Mouse (Mus musculus) urinary bladder, adult 2 months (tissue): ENCODE results near the gene Braf. TPM values are rescaled to one million over a fixed set of nuclear protein-coding genes. Genes with fewer than 3 reads are reported as not detected.

ENCODE experiments used
- DNase-seq: peaks from one replicate; pipeline ENCODE4 v3.0.0; 2022; ENCODE audit warnings: low spot score
- polyA plus RNA-seq: library from polyadenylated mRNA; depleted of rRNA; stranded (reverse); fragments of >200 nt; gene quantifications from 2 replicates; pipeline ENCODE4 v1.2.3, GENCODE M21; 2012

The Braf gene
- polyA plus RNA-seq, 1 experiment = 24.6 TPM

DNA sequence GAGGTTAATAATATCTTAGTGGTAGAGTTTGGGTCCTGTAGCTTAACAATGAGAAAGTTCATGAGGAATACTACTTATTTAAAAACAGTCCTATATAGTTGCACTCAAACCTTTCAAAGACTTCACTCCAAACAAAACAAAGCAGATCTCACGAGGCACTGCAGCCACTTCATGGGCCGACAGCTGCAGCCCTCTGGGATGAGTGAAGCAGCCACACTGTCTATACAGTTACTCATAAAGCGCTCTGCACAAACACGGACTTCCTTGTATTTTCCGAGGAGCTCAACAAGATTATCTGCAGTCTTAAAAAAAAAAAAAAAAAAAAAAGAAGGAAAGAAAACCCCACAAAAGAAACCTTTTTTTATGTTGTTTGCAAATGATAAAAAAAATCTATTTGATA lies 117.9 kb downstream of the Braf start:
- DNase-seq = no peak

DNA sequence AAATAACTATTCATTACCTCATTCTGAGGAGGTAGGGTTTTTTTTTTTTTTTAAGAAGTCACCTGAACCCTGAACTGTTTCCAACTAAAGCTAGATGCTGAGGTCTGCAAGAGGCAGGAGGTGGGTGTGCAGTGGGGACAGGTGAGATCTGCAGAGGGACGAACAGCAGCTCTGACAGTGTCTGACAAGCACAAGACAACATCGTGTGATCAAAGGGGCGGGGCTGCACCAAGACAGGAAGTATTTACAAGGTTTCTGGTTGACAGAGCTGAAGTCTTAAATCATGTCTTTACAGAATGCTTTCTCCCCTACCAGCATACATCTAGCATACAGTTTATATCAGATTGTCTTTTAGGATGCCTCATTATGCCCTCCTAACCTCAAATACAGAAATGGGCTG lies 118.4 kb downstream of the Braf start:
- DNase-seq = no peak

DNA sequence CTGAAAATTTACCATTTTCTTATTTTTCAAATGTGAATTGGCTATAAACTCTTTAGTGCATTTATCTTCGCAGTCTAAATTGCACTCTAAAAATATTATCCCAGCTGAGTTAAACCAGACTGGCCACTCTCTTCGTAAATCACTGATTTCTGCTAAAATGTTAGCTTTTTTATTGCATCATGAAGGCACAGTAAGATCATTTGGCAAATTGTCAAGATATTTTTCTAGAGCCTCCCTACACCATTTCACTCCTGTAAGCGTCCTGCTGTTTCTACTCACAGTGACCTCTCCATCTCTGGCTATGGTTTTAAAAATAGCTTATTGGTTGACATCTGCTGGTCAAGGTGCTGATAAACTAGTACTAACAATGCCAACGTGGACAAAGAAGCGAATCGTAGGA lies 119.2 kb downstream of the Braf start:
- DNase-seq = no peak

DNA sequence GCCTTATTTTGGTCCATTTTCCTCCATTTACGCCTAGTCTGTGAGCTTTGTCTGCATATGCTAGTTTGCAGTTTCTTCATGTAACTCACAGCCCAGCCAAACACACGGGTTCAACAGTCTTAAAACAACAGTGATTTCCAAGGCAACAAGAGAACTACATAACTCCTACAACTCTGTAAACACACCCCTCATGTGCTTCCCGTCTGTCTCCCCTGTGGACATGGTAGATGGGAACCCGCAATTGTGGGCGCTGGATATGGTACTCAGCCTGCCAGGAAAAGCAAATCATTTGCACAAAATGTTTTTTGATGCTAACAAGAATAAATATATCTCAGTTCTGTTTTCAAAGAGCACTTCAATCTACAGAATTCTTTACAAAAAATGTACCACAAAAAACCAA lies 120.7 kb downstream of the Braf start:
- DNase-seq = no peak

DNA sequence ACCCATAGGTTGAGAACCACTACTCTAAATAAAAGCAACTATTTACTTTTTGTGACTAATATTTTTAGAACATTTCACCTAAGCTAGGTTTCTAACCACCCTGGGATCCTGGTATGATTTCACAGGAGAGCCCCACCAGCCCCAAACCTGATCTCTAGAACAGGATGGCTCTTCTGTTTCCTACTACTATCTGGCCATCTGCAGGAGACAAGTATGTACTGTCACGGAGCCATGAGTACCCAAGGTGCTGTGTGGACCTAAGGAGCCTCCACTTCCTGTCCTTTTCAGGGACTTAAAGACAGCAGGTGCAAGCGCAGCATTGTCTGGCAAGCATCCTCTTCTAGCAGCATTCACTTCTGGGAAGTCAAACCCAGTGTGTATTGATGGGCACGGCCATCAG lies 123.4 kb downstream of the Braf start:
- no peak for DNase-seq

DNA sequence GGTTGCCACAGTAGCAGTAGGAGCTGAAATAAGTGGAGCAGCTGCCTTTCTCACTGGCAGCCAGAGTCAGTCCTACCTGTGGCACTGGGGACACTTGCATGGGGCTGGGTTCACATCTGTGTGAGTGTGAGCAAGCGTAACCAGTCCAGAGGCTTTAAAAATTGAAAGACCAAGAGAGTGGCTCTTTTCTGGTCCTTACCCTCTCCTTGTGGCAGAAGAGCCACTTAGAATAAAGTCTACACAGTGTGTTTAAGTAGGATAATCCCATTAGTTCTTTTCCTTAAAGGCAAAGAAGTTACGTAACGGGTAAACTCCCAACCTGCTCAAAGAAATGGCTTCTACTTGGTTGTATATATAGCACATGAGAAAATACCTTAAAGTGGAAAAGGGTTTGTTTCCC lies 124.4 kb downstream of the Braf start:
- DNase-seq = no peak

DNA sequence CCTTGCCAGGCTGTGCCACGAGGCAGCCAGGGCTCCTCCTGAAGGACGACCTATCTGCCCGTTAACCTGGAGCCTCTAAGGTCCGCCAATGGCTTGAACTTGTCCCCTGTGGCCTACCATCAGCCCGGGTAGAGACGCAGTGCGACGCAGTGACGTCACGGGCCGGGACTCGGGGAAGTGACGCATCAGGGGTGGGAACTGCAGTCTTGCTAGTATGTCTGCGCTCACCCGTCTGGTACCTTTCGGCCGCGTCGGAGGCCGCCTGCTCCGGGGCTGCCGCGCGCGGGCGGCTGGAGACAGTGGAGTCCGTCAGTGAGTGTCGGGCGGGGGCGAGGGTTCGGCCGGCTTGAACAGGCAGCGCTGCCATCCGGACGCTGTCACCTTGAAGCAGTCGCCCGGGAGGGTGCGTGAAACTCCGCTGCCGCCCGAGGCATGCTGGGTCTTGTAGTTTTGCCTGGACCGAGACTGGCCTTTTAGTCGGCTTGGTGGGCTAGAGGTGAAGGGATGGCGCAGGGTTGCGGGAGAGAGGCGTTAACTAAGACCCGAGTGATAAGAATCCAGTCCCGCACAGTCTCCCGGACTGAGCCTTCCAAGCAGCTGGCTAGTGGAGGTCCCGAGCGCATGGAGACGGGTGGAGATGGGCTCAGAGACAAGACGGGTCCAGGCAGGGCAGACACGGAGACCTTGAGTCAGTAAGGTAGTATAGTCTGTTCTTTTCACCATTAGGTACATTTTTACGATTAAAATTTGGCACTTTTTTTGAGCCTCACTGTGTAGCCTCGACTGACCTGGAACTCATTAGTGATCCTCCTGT lies 132.7 kb downstream of the Braf start, which contains the start of gene Ndufb2:
Gene Ndufb2 (plus strand): TSS at position 174 of the 814 bp plus-strand sequence.
- peak; percentile 94 for DNase-seq

DNA sequence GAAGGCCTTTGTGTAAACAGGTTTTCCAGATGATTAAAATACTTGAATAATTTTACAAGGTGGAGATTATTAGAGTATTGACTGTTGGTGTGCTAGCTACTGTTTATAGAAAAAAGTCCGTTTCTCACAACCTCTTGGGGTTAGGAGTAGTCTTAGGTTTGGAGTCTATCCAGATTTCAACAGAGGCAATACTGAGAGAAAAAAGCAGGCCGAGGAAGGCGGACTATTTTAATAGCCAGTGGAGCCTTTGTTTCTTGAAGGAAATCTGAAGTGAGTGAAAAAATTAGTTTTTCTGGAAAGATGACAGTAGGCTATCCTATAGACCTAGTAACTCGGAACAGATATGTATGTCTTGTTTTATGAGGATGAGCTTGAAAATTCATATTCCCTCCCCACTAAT lies 133.8 kb downstream of the Braf start:
- no peak for DNase-seq

DNA sequence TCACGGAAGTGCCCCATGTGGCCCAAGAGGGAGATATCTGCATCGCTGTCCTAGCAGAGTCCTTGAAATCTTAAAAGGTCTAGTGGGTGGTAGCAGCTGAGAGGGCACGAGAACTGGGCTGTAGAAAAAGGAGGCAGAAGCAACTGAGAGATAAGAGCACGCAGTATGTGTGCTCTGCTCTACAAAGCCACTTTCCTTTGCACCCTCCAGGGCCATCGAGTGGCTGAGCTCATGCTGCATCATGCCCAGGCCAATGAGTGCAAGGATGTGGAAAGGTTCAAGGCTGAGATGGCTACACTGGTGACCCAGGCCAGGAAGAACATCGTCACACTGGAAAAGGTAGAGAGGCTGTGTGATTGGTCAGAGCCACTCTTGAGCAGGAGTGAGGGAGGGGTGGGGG lies 139.7 kb downstream of the Braf start, which contains the start of gene Gm42420:
Gene Gm42420 (plus strand): TSS at position 237 of the 400 bp plus-strand sequence.
- DNase-seq = no peak

DNA sequence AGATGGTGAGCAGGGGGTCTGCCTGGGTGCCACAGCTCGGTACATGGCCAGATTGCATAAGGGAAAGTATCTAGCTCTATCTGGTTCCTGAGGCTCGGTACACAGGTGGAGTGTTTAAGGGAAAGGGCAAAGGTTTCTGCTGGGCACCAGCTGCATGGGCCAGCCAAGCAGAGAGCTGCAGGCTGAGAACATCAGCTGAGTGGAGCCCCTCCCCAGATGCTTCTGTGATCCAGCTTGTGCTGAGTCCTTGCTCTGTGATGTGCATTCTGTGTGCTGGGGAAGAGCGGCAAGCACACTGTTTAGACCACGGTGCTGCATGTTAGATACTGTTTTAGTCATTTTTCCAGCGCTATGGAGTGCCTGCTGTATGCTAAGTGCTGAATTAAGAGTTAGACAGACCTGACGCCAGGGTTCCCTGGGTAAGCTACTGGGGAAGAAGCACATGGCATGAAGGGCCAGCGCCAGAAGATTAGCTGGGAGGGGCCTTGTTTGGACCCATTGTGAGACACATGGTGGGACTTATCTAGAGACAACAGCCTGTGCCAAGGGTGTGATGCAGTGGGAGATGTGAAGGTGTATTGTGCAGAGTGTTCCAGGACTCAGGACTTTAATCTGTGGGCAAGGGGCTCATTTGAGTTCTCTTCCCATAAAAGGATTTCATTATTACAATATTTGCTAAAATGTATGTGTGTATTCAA lies 144.0 kb downstream of the Braf start:
- no peak for DNase-seq

DNA sequence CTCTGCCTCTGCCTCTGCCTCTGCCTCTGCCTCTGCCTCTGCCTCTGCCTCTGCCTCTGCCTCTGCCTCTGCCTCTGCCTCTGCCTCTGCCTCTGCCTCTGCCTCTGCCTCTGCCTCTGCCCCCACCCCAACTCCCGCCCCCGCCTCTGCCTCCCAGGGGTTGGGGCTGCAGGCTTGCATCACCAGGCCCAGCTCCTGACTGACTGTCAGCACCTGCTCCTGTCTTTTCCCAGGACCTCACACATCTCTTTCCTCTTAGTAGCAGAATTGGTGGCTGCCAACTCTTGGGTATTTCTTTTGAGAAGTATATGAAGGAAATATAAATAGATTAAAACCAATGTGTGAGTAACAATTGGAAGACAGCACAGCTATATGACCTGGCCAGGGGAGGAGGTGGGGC lies 144.7 kb downstream of the Braf start:
- DNase-seq = no peak

DNA sequence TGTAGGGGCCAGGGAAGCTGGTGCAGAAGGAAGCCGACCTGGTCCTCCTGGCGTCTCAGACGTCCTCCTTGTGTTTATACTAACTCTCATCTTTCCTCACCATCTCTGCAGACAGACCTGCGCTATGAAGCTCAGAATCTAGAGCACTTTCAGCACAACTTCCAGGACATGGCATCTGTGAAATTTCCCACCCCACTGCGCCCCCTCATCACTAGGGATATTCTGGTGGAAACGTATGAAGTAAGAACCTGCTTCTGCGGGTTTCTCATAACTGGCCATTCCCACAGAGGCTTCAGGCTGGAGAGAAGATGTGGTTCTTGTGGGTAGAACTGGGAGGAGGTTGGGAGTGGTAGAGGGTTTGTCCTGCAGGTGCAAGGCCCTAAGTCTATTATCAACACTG lies 145.7 kb downstream of the Braf start:
- no peak for DNase-seq

DNA sequence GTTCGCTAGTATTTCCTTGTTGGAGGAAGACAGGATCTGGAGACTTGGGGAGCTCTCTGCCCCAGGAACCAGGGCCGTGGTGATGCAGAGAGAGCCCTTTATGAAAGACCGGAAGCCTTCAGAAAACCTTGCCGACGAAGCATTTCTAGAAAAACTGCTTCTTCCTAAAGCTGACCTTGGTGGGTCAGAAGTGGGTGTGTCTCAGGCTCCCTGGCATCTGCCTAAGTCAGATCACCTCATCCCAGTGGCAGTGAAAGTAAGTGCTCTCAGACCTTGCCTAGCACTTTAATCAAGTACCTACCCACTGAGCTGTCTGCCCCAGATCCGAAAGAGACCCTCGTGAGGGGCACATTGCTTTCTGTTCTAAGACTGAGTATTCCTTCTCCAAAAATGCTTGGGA lies 150.3 kb downstream of the Braf start:
- DNase-seq = no peak

DNA sequence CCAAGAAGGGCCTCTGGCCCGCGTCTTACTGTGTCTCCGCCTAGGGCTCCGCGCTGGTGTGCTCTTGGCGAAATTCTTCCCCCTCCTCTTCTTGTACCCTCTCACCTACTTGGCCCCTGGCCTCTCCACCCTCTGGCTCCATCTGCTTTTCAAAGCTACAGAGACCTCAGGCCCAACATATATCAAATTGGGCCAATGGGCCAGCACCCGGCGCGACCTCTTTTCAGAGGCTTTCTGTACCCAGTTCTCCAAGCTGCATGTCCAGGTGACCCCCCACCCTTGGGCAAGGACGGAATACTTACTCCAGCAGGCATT lies 150.8 kb downstream of the Braf start:
- DNase-seq = no peak

DNA sequence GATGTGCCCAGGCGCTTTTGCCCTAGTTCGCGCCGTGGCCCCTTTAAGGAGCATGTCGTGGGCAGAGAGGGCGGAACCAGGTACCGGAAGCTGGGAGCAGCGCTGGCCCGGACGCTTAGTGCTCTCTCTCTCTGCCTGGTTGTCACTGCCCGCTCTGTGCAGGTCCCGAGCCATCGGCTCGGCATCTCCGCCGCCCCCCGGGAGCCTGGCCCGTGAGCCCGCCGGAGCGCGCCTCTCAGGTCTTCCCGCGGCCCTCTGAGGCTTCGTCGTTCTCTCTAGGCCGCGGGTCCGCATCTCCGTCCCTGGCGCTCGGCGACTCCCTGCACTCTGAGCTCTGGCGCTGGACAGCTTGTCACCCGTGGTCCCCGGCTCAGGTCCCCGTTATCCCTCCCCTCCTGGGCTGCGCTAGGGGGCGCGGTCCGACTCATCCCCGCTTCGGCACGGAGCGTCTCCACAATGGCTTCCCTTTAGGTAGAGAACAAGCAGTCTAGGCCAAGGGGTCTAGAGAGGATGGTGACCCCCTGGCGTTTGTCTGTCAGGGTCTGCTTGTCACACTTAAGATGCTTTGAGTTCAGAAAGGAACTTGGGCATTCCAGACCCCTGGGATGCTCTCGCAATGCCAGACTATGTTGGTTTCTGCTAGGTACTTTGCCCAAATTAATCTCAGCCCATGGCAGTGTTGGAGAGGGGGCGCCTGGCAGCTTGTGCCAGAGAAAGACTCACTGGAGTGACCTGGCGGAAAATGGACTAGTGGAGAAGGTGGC lies 151.3 kb downstream of the Braf start, which contains the start of gene Adck2:
Gene Adck2 (plus strand): TSS at position 83 of the 764 bp plus-strand sequence.
- peak; percentile 55 for DNase-seq

DNA sequence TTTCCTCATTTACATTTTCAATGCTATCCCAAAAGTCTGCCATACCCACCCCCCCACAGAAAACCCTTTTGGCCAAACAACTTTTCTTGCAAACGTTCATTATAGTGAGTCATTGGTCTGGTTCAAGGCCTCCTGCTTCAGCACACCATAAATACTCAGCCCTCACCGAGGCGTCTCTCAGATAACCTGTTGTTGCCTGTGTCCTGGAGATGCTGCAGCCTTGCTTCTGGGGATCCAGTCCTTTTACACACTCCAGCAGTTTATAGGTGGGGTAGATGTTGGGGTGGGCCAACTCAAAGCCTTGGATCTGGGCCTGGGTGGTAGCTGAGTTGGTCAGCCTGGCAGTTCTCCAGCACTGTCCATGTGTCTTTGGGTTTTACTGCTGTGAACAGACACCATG lies 154.8 kb downstream of the Braf start:
- no peak for DNase-seq

DNA sequence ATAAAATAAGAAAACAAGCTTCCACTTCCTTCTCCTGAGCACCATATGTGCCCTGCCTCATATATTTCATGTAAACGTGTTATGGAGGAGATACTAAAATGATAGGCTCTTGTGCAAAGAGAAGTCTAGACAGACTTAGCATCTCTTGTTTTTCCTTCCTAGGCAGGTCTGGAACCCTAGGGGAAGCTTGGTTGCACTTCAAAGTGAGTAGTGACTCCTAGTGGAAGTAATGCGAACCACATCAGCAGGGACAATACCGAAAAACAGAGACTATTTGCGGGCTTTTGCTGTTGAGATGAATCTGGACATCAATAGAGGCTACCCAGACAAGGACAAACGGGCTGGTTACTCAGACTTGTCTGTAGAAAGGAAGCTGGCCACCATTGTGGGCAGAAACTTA lies 157.7 kb downstream of the Braf start:
- no peak for DNase-seq

DNA sequence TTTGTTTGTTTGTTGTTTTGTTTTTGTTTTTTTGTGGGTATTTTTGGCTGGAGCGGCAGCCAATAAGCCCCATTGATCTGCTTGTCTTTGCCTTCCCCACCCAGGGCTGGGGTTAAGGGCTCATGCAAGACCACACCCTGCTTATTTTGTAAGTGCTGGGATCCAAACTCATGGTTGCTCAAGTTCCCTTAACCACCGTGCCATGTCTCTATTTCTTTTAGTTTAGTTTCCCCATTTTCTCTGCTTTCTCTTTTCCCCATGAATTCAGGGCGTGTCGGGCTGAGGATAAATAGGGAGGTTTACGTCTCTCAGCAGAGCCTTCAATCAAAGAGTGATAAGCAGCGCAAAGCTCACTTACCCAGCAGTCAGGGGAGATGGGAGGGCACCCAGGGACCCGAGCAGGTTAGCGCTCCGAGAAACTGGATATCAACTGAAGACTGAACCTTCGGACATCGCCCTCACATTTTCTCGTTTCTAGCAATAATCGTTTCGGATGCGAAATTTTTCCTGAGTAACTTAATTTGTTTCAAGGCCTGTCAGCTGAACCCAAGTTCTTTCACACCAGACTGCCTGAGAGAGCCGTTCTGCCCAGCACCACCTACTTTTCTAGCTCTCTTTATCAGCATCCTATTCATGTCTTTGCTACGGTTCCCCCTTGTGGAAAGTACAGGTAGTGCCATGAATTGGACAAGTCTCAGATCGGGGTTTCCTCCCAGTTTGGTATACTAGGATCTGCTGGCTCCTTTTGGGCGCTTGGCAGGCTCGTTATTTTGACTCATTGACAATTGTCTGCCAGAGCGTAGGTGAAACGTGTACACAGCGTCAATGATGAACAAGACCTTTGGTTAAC lies 162.9 kb downstream of the Braf start:
- DNase-seq = no peak

DNA sequence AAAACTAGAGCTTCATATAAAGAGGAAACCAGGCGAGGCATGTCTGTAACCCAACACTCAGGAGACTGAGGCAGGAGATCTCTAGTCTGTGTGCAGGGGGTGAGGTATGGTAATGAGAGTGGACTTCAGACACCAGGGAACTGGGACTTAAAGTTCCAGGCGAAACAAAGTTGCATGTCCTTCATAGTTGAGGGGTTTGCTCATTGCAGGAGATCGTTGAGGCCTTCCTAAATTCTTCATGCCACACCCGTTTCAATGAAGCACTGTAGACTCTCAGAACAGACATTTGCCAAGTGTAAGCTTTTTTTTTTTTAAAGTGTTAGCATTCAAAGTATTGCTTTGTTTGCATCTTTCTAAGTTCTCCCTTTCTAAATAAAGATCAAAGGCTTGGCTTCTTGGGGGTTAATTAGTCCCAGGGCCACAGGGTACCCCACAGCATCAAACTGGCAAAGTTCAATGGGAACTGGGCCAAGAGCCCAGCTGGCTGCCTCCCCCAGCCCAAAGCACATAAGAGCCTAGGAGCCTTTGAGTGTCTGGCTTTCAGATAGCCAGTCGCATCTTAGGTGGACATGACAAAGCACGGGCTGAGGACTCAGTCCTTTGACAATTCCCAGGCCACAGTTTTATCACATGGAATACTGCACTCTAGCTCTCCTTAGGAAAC lies 165.9 kb downstream of the Braf start:
- no peak for DNase-seq

DNA sequence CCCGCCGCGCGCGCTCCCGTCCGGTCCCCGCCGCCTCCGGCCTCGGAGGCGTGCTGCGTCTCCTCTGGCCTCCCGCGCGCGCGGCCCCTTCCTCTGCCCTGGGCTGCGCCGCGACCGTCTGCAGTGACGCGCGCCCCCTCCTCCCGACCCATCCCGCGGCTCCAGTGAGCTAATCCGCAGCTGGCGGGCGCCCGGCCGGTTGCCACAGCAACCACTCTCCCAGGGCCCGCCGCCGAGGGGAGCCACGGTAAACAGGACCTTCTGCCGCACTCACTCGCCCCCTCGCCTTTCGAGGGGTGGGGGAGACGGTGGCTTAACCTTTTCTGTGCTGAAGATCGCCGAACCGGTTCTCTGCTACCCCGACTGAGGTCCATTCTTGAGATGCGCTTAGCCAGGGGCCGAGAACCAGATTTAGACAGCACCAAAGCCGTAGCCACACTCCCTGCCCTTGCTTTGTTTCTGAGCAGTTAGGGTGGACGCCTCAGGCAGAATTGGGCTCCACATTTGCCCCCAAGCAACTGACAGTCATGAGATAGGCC lies 167.5 kb downstream of the Braf start, which contains the start of gene Dennd2a:
Gene Dennd2a (minus strand): TSS at position 145 of the 539 bp plus-strand sequence.
- DNase-seq = peak; percentile 37
